Mouse (Mus musculus) bone marrow macrophage, adult 2 months (primary cell): Measurements from ENCODE around the gene Sall2.

Experiments used
- CTCF ChIP-seq: IDR thresholded peaks from 2 replicates; pipeline ENCODE4 v1.5.1; 2012; ENCODE audit warnings: low read depth, mild to moderate bottlenecking, low read length, moderate library complexity
- POLR2A ChIP-seq: IDR thresholded peaks from 2 replicates; pipeline ENCODE4 v1.6.1; 2012; ENCODE audit warnings: mild to moderate bottlenecking, low read depth, low read length, borderline replicate concordance

GRCm38 (mm10) chr14:52315792-52316440 lies 12.6 kb downstream of the Sall2 start:
- TF ChIP-seq POLR2A, result no peak
- no peak for TF ChIP-seq CTCF
